13 mouse cellular contexts compared by ENCODE assay signal in the genomic region with DNA sequence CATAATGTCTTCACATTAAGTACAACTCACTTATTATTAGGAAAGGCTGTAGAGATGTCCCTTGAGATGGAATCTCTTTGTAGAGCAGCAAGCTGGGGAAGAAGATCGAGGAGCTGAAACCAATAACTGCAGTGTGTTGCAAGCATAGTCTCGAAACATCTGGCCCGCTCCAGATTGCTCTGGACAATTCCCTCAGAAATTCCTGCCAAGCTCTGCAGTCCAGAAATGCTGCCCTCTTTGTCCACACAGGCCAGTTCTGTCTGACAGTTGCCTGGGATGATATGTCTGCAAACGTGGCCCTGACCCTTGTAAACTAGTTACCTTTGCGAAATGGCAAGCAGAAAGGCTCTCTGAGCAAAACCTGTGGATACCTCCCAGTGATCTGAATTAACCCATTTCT.
DNase-seq lines count a peak whose midpoint lies in the region; ATAC-seq and TF ChIP-seq lines count a peak whose summit lies in the region.
"Had no signal": no experiment of that assay in that cellular context is flagged by ENCODE, and none has a peak within 500 bp of the region (broad histone marks: within the 10 kb centered on the region; RNA-seq: fewer than 3 reads in every experiment).

No protein-coding gene starts in this region.

- TF ChIP-seq EP300 in heart, adult 2 months (IDR thresholded peaks at IDR 0.05; ENCODE audit: insufficient read depth, low read depth, low read length), result peak; percentile 66; the same call in 1 of the 2 replicates

- peak overlapping the region; percentile 4 for H3K27ac ChIP-seq in heart, adult 2 months
- H3K27ac ChIP-seq in embryonic facial prominence, embryonic 11.5 days (replicated peaks; ENCODE audit: low read depth, low read length), result no peak overlapping the region
- peak overlapping the region; percentile 45 for H3K27ac ChIP-seq in lung, embryonic 16.5 days (ENCODE audit: low read length)
- no peak overlapping the region for H3K27ac ChIP-seq in hindbrain, embryonic 11.5 days (ENCODE audit: low read depth, low read length)
- H3K27ac ChIP-seq: macrophage; stomach, postnatal 0 days had no signal

- no peak overlapping the region for H3K4me2 ChIP-seq in embryonic facial prominence, embryonic 11.5 days (ENCODE audit: low read depth, low read length)
- no peak overlapping the region for H3K4me2 ChIP-seq in lung, embryonic 16.5 days (ENCODE audit: low read depth, low read length)
- H3K4me2 ChIP-seq in hindbrain, embryonic 11.5 days (replicated peaks; ENCODE audit: low read depth, low read length), result no peak overlapping the region

- no peak for ATAC-seq in embryonic facial prominence, embryonic 11.5 days (replicated peaks; ENCODE audit: insufficient number of reproducible peaks, low FRiP score, low TSS enrichment, low read depth)
- ATAC-seq in lung, embryonic 16.5 days (ENCODE audit: low read depth), result peak; percentile 15; the same call in 1 of the 2 replicates
- ATAC-seq in cerebellum, adult (ENCODE audit: insufficient number of reproducible peaks, low FRiP score, low TSS enrichment), result no peak
- no peak for ATAC-seq in hindbrain, embryonic 11.5 days (ENCODE audit: low FRiP score)
- ATAC-seq in megakaryocyte, adult 5-6 weeks (ENCODE audit: poor library complexity, severe bottlenecking), result no peak
- ATAC-seq: forebrain, embryonic 16.5 days had no signal

- H3K36me3 ChIP-seq in heart, adult 2 months (ENCODE audit: control insufficient read depth, insufficient read depth, low read length), result peaks cover 8% of the 10 kb centered on the region
- no peaks in the 10 kb centered on the region for H3K36me3 ChIP-seq in embryonic facial prominence, embryonic 11.5 days (replicated peaks; ENCODE audit: control insufficient read depth, insufficient read depth, low read depth, low read length)
- no peaks in the 10 kb centered on the region for H3K36me3 ChIP-seq in lung, embryonic 16.5 days (ENCODE audit: control insufficient read depth, insufficient read depth, low read length)
- no peaks in the 10 kb centered on the region for H3K36me3 ChIP-seq in hindbrain, embryonic 11.5 days (ENCODE audit: control insufficient read depth, insufficient read depth, low read length)

- no peaks in the 10 kb centered on the region for H3K79me2 ChIP-seq in heart, adult 2 months (replicated peaks; ENCODE audit: control insufficient read depth, insufficient read depth, low read length)

- intact Hi-C loops in heart, adult 2 months (cut with DNase I), result no loop called here

- WGBS in heart, adult 2 months, result 47% methylated on average over 5 of the region's 5 CpGs
- WGBS in embryonic facial prominence, embryonic 11.5 days, result 49% methylated on average over 5 of the region's 5 CpGs
- WGBS in lung, embryonic 16.5 days, result 56% methylated on average over 5 of the region's 5 CpGs
- WGBS in hindbrain, embryonic 11.5 days, result 78% methylated on average over 5 of the region's 5 CpGs

- no peak for TF ChIP-seq CTCF in heart, adult 2 months (IDR thresholded peaks at IDR 0.05)

- no peak overlapping the region for H3K9ac ChIP-seq in heart, adult 2 months (ENCODE audit: low read depth, low read length)
- no peak overlapping the region for H3K9ac ChIP-seq in embryonic facial prominence, embryonic 11.5 days (replicated peaks; ENCODE audit: low read length)
- no peak overlapping the region for H3K9ac ChIP-seq in lung, embryonic 16.5 days (ENCODE audit: low read length)
- no peak overlapping the region for H3K9ac ChIP-seq in hindbrain, embryonic 11.5 days (ENCODE audit: low read depth, low read length)

- DNase-seq in heart, adult 2 months, result peak; percentile 68 to 75
- DNase-seq in heart, postnatal 4 days, result no peak
- peak; percentile 39 for DNase-seq in embryonic facial prominence, embryonic 11.5 days (ENCODE audit: low spot score)
- peak; percentile 54 to 62 for DNase-seq in heart, adult 9 months (ENCODE audit: low spot score in 2 of 2)
- no peak for DNase-seq in hindbrain, embryonic 11.5 days (ENCODE audit: low spot score)
- DNase-seq: cerebellum, adult 11 months; kidney, adult 18-20 months had no signal

- no peak for TF ChIP-seq POLR2A in heart, adult 2 months (IDR thresholded peaks at IDR 0.05; ENCODE audit: insufficient read depth, low read depth, low read length)

- no peaks in the 10 kb centered on the region for H3K9me3 ChIP-seq in embryonic facial prominence, embryonic 11.5 days (replicated peaks; ENCODE audit: control insufficient read depth, low read length)
- H3K9me3 ChIP-seq in lung, embryonic 16.5 days (ENCODE audit: control insufficient read depth, low read length), result no peaks in the 10 kb centered on the region
- no peaks in the 10 kb centered on the region for H3K9me3 ChIP-seq in hindbrain, embryonic 11.5 days (ENCODE audit: control insufficient read depth, low read length)

- peaks cover 3% of the 10 kb centered on the region for H3K4me1 ChIP-seq in heart, adult 2 months (ENCODE audit: control insufficient read depth, insufficient read depth, low read length)
- no peaks in the 10 kb centered on the region for H3K4me1 ChIP-seq in embryonic facial prominence, embryonic 11.5 days (ENCODE audit: control insufficient read depth, insufficient read depth, low read length)
- peaks cover 8% of the 10 kb centered on the region for H3K4me1 ChIP-seq in lung, embryonic 16.5 days (replicated peaks; ENCODE audit: control insufficient read depth, insufficient read depth, low read length)
- no peaks in the 10 kb centered on the region for H3K4me1 ChIP-seq in hindbrain, embryonic 11.5 days (replicated peaks; ENCODE audit: control insufficient read depth, insufficient read depth, low read length)

- H3K4me3 ChIP-seq in heart, adult 2 months, result no peak overlapping the region
- no peak overlapping the region for H3K4me3 ChIP-seq in embryonic facial prominence, embryonic 11.5 days (ENCODE audit: low read depth, low read length)
- no peak overlapping the region for H3K4me3 ChIP-seq in lung, embryonic 16.5 days (ENCODE audit: low read length)
- H3K4me3 ChIP-seq in hindbrain, embryonic 11.5 days (ENCODE audit: low read depth, low read length), result no peak overlapping the region

- H3K27me3 ChIP-seq in heart, adult 2 months (ENCODE audit: control insufficient read depth, insufficient read depth, low read length), result no peaks in the 10 kb centered on the region
- no peaks in the 10 kb centered on the region for H3K27me3 ChIP-seq in embryonic facial prominence, embryonic 11.5 days (ENCODE audit: control insufficient read depth, insufficient read depth, low read length)
- H3K27me3 ChIP-seq in lung, embryonic 16.5 days (ENCODE audit: control insufficient read depth, insufficient read depth, low read depth, low read length), result no peaks in the 10 kb centered on the region
- no peaks in the 10 kb centered on the region for H3K27me3 ChIP-seq in hindbrain, embryonic 11.5 days (ENCODE audit: control insufficient read depth, insufficient read depth, low read length)

Comparison
In these comparisons a context has a peak if more than half of its experiments do, and no peak if none do; other contexts are left out.
1. DNase-seq: peak in heart, adult 2 months (2 of 2), embryonic facial prominence, embryonic 11.5 days (single experiment) and heart, adult 9 months (2 of 2); none in heart, postnatal 4 days (single experiment) and hindbrain, embryonic 11.5 days (single experiment).
2. H3K27ac ChIP-seq: peak in heart, adult 2 months (single experiment) and lung, embryonic 16.5 days (single experiment); none in embryonic facial prominence, embryonic 11.5 days (single experiment) and hindbrain, embryonic 11.5 days (single experiment).